Mouse (Mus musculus) lung, postnatal 0 days (tissue): ENCODE measurements around the gene Stub1.

Experiments
- CTCF ChIP-seq: IDR thresholded peaks from 2 replicates; pipeline ENCODE4 v1.5.1; 2016; ENCODE audit warnings: antibody characterized with exemption, mild to moderate bottlenecking
- EP300 ChIP-seq: IDR thresholded peaks from 2 replicates; pipeline ENCODE4 v1.6.1; 2016; ENCODE audit warnings: antibody characterized with exemption, mild to moderate bottlenecking, control low read depth

GRCm38 (mm10) chr17:25874148-25874720 lies 41.0 kb upstream of the Stub1 start:
- TF ChIP-seq CTCF (no peak), EP300 (no peak)
